ENCODE assay signal across 9 mouse cellular contexts in genomic region chr1:172313613-172314411, GRCm38 (mm10). TPM values are rescaled to one million over a fixed set of nuclear protein-coding genes. Genes with fewer than 3 reads are reported as not detected.
DNase-seq lines count a peak whose midpoint lies in the region; ATAC-seq lines count a peak whose summit lies in the region.
"Had no signal": no experiment of that assay in that cellular context is flagged by ENCODE, and none has a peak within 500 bp of the region (broad histone marks: within the 10 kb centered on the region; RNA-seq: fewer than 3 reads in every experiment).

No protein-coding gene starts in this region.

- peak overlapping the region; percentile 95 for H3K4me2 ChIP-seq in neural tube, embryonic 11.5 days (ENCODE audit: low read depth)
- 0 out of 2 replicates have a peak overlapping the region, but pooled peaks have one; percentile 95 for H3K4me2 ChIP-seq in embryonic facial prominence, embryonic 15.5 days (replicated peaks)
- no peak overlapping the region for H3K4me2 ChIP-seq in limb, embryonic 11.5 days (ENCODE audit: low read depth, severe bottlenecking)
- H3K4me2 ChIP-seq in stomach, embryonic 14.5 days (replicated peaks; ENCODE audit: low read depth, low read length), result peak overlapping the region; percentile 95

- H3K27ac ChIP-seq in neural tube, embryonic 11.5 days (ENCODE audit: low read depth, low read length), result peak overlapping the region; percentile 69
- 0 out of 2 replicates have a peak overlapping the region, but pooled peaks have one; percentile 4 for H3K27ac ChIP-seq in embryonic facial prominence, embryonic 15.5 days (replicated peaks)
- H3K27ac ChIP-seq in limb, embryonic 11.5 days (replicated peaks; ENCODE audit: low read depth, low read length), result no peak overlapping the region
- H3K27ac ChIP-seq in stomach, embryonic 14.5 days (ENCODE audit: low read length), result no peak overlapping the region

- H3K4me1 ChIP-seq in neural tube, embryonic 11.5 days (ENCODE audit: control insufficient read depth, insufficient read depth, low read length), result peaks cover 37% of the 10 kb centered on the region
- peaks cover 36% of the 10 kb centered on the region for H3K4me1 ChIP-seq in embryonic facial prominence, embryonic 15.5 days
- peaks cover 16% of the 10 kb centered on the region; the same call in 1 of the 2 replicates for H3K4me1 ChIP-seq in limb, embryonic 11.5 days (ENCODE audit: control insufficient read depth, insufficient read depth, low read length)
- peaks cover 24% of the 10 kb centered on the region for H3K4me1 ChIP-seq in stomach, embryonic 14.5 days (ENCODE audit: control insufficient read depth, insufficient read depth, low read length)

- no peaks in the 10 kb centered on the region for H3K9me3 ChIP-seq in neural tube, embryonic 11.5 days (ENCODE audit: control insufficient read depth, low read length)
- no peaks in the 10 kb centered on the region for H3K9me3 ChIP-seq in embryonic facial prominence, embryonic 15.5 days (replicated peaks)
- no peaks in the 10 kb centered on the region for H3K9me3 ChIP-seq in limb, embryonic 11.5 days (ENCODE audit: control insufficient read depth, low read length)
- no peaks in the 10 kb centered on the region for H3K9me3 ChIP-seq in stomach, embryonic 14.5 days (ENCODE audit: control insufficient read depth, low read depth, low read length)

- H3K9ac ChIP-seq in neural tube, embryonic 11.5 days (ENCODE audit: low read length), result peak overlapping the region; percentile 68
- H3K9ac ChIP-seq in embryonic facial prominence, embryonic 15.5 days, result no peak overlapping the region
- H3K9ac ChIP-seq in limb, embryonic 11.5 days (ENCODE audit: low read length), result 0 out of 2 replicates have a peak overlapping the region, but pooled peaks have one; percentile 7
- H3K9ac ChIP-seq in stomach, embryonic 14.5 days (replicated peaks; ENCODE audit: low read depth, low read length), result no peak overlapping the region

- intact Hi-C loops in heart, postnatal 25 days (cut with DNase I), result loop anchor here (5.0 kb wide), 1 partner anchor 97 kb away; the partner anchor contains the start of gene Casq1

- no peak for DNase-seq in neural tube, embryonic 11.5 days (ENCODE audit: low spot score)
- no peak for DNase-seq in neural tube, embryonic 10.5 days (ENCODE audit: extremely low spot score, low spot score)
- DNase-seq in limb, embryonic 11.5 days (ENCODE audit: low spot score), result no peak
- DNase-seq in layer of hippocampus, postnatal 25 days (ENCODE audit: extremely low spot score in 1 of 2, low spot score in 1 of 2), result no peak
- no peak for DNase-seq in heart, postnatal 25 days (ENCODE audit: low spot score)
- no peak for DNase-seq in gastrocnemius, postnatal 10 days

- ATAC-seq in neural tube, embryonic 11.5 days (ENCODE audit: insufficient read depth, low FRiP score, low TSS enrichment), result no peak
- no peak for ATAC-seq in embryonic facial prominence, embryonic 15.5 days (ENCODE audit: insufficient number of reproducible peaks, low FRiP score, low TSS enrichment, low read depth)
- ATAC-seq in limb, embryonic 11.5 days (ENCODE audit: insufficient number of reproducible peaks, low FRiP score, low TSS enrichment, low read depth), result no peak
- ATAC-seq in stomach, embryonic 14.5 days (ENCODE audit: insufficient number of reproducible peaks, insufficient read depth, low FRiP score, low read depth), result no peak

- H3K4me3 ChIP-seq in neural tube, embryonic 11.5 days (ENCODE audit: low read depth, low read length), result peak overlapping the region; percentile 79
- peak overlapping the region; percentile 67; the same call in 1 of the 2 replicates for H3K4me3 ChIP-seq in embryonic facial prominence, embryonic 15.5 days (replicated peaks)
- no peak overlapping the region for H3K4me3 ChIP-seq in limb, embryonic 11.5 days (ENCODE audit: low read depth, low read length)
- H3K4me3 ChIP-seq in stomach, embryonic 14.5 days (ENCODE audit: low read depth, low read length), result peak overlapping the region; percentile 67; the same call in 1 of the 2 replicates

- no peaks in the 10 kb centered on the region for H3K27me3 ChIP-seq in neural tube, embryonic 11.5 days (ENCODE audit: control insufficient read depth, insufficient read depth, low read length)
- H3K27me3 ChIP-seq in embryonic facial prominence, embryonic 15.5 days, result no peaks in the 10 kb centered on the region
- H3K27me3 ChIP-seq in limb, embryonic 11.5 days (ENCODE audit: control insufficient read depth, insufficient read depth, low read length), result no peaks in the 10 kb centered on the region
- no peaks in the 10 kb centered on the region for H3K27me3 ChIP-seq in stomach, embryonic 14.5 days (ENCODE audit: control insufficient read depth, insufficient read depth, low read length)

- H3K36me3 ChIP-seq in neural tube, embryonic 11.5 days (ENCODE audit: control insufficient read depth, insufficient read depth, low read length), result peaks cover 4% of the 10 kb centered on the region; the same call in 1 of the 2 replicates
- H3K36me3 ChIP-seq in embryonic facial prominence, embryonic 15.5 days, result peaks cover 14% of the 10 kb centered on the region; the same call in 1 of the 2 replicates
- no peaks in the 10 kb centered on the region for H3K36me3 ChIP-seq in limb, embryonic 11.5 days (ENCODE audit: control insufficient read depth, insufficient read depth, low read length)
- no peaks in the 10 kb centered on the region; the same call in 1 of the 2 replicates for H3K36me3 ChIP-seq in stomach, embryonic 14.5 days (ENCODE audit: control insufficient read depth, insufficient read depth, low read length)

- 76% methylated on average over 10 of the region's 10 CpGs for WGBS in neural tube, embryonic 11.5 days
- WGBS in embryonic facial prominence, embryonic 15.5 days, result 72% methylated on average over 10 of the region's 10 CpGs
- WGBS in limb, embryonic 11.5 days, result 75% methylated on average over 10 of the region's 10 CpGs
- WGBS in stomach, embryonic 14.5 days, result 77% methylated on average over 10 of the region's 10 CpGs

RNA-seq across cellular contexts. Expression of gene Kcnj9, which starts 15.3 kb away (rescaled TPM):
- 0.30 and 0.84 TPM in 2 replicates for polyA plus RNA-seq in neural tube, embryonic 11.5 days (2014; fragmentation: Nextera tagmentation; extraction: Ambion mirVana)
- 0.14 and 0.28 TPM in 2 replicates for polyA plus RNA-seq in embryonic facial prominence, embryonic 15.5 days (2015; fragmentation: Nextera tagmentation; extraction: Ambion mirVana)
- polyA plus RNA-seq in limb, embryonic 11.5 days (2014; fragmentation: Nextera tagmentation; extraction: Ambion mirVana), result not detected in 2 replicates
- polyA plus RNA-seq in stomach, embryonic 14.5 days (2014; fragmentation: Nextera tagmentation; extraction: Ambion mirVana), result not detected in 2 replicates
- 10 to 100 TPM; 59.0 to 68.9 TPM for total RNA-seq in layer of hippocampus, postnatal 25 days (2021)
- total RNA-seq in heart, postnatal 25 days (2021), result under 1 TPM in 1 of 2 experiments, not detected in 1; 0.06 TPM
- total RNA-seq in gastrocnemius, postnatal 10 days (2021), result under 1 TPM; 0.07 to 0.14 TPM
- polyA plus RNA-seq: heart, postnatal 0 days had no signal

RNA-seq across cellular contexts. Expression of gene Atp1a2, which starts 15.9 kb away (rescaled TPM):
- 1.3 and 1.6 TPM in 2 replicates for polyA plus RNA-seq in neural tube, embryonic 11.5 days (2014; fragmentation: Nextera tagmentation; extraction: Ambion mirVana)
- polyA plus RNA-seq in embryonic facial prominence, embryonic 15.5 days (2015; fragmentation: Nextera tagmentation; extraction: Ambion mirVana), result 4.7 and 5.6 TPM in 2 replicates
- polyA plus RNA-seq in limb, embryonic 11.5 days (2014; fragmentation: Nextera tagmentation; extraction: Ambion mirVana), result 1.4 and 1.5 TPM in 2 replicates
- 2.3 TPM in 2 replicates for polyA plus RNA-seq in stomach, embryonic 14.5 days (2014; fragmentation: Nextera tagmentation; extraction: Ambion mirVana)
- 100 to 1,000 TPM; 592 to 599 TPM for total RNA-seq in layer of hippocampus, postnatal 25 days (2021)
- total RNA-seq in heart, postnatal 25 days (2021), result 100 to 1,000 TPM; 600 to 610 TPM
- total RNA-seq in gastrocnemius, postnatal 10 days (2021), result 100 to 1,000 TPM; 695 to 761 TPM

RNA-seq across cellular contexts. Expression of gene Kcnj10, which starts 27.2 kb away (rescaled TPM):
- 0.85 and 0.93 TPM in 2 replicates for polyA plus RNA-seq in neural tube, embryonic 11.5 days (2014; fragmentation: Nextera tagmentation; extraction: Ambion mirVana)
- polyA plus RNA-seq in embryonic facial prominence, embryonic 15.5 days (2015; fragmentation: Nextera tagmentation; extraction: Ambion mirVana), result 0.09 and 0.14 TPM in 2 replicates
- 0.07 and 0.11 TPM in 2 replicates for polyA plus RNA-seq in limb, embryonic 11.5 days (2014; fragmentation: Nextera tagmentation; extraction: Ambion mirVana)
- 0.09 and 0.18 TPM in 2 replicates for polyA plus RNA-seq in stomach, embryonic 14.5 days (2014; fragmentation: Nextera tagmentation; extraction: Ambion mirVana)
- 10 to 100 TPM; 84.0 to 88.1 TPM for total RNA-seq in layer of hippocampus, postnatal 25 days (2021)
- total RNA-seq in heart, postnatal 25 days (2021), result under 1 TPM; 0.10 to 0.14 TPM
- total RNA-seq in gastrocnemius, postnatal 10 days (2021), result 1 to 10 TPM in 1 of 2 experiments, under 1 TPM in 1; 0.87 to 1.2 TPM
- polyA plus RNA-seq: heart, postnatal 0 days had no signal

RNA-seq across cellular contexts. Expression of gene Igsf8, which starts 52.4 kb away (rescaled TPM):
- 121 and 142 TPM in 2 replicates for polyA plus RNA-seq in neural tube, embryonic 11.5 days (2014; fragmentation: Nextera tagmentation; extraction: Ambion mirVana)
- polyA plus RNA-seq in embryonic facial prominence, embryonic 15.5 days (2015; fragmentation: Nextera tagmentation; extraction: Ambion mirVana), result 71.9 and 73.4 TPM in 2 replicates
- polyA plus RNA-seq in limb, embryonic 11.5 days (2014; fragmentation: Nextera tagmentation; extraction: Ambion mirVana), result 31.9 and 35.4 TPM in 2 replicates
- 36.3 and 38.4 TPM in 2 replicates for polyA plus RNA-seq in stomach, embryonic 14.5 days (2014; fragmentation: Nextera tagmentation; extraction: Ambion mirVana)
- total RNA-seq in layer of hippocampus, postnatal 25 days (2021), result 100 to 1,000 TPM; 253 to 278 TPM
- 10 to 100 TPM in 1 of 2 experiments, 1 to 10 TPM in 1; 9.3 to 15.2 TPM for total RNA-seq in heart, postnatal 25 days (2021)
- 10 to 100 TPM; 15.4 to 19.1 TPM for total RNA-seq in gastrocnemius, postnatal 10 days (2021)

RNA-seq across cellular contexts. Expression of gene Atp1a4, which starts 55.6 kb away (rescaled TPM):
- not detected in 2 replicates for polyA plus RNA-seq in neural tube, embryonic 11.5 days (2014; fragmentation: Nextera tagmentation; extraction: Ambion mirVana)
- polyA plus RNA-seq in embryonic facial prominence, embryonic 15.5 days (2015; fragmentation: Nextera tagmentation; extraction: Ambion mirVana), result not detected in 2 replicates
- not detected in 2 replicates for polyA plus RNA-seq in limb, embryonic 11.5 days (2014; fragmentation: Nextera tagmentation; extraction: Ambion mirVana)
- polyA plus RNA-seq in stomach, embryonic 14.5 days (2014; fragmentation: Nextera tagmentation; extraction: Ambion mirVana), result not detected in 2 replicates
- not detected for total RNA-seq in layer of hippocampus, postnatal 25 days (2021)
- total RNA-seq in heart, postnatal 25 days (2021), result not detected
- under 1 TPM; 0.61 to 0.66 TPM for total RNA-seq in gastrocnemius, postnatal 10 days (2021)

Comparison
In these comparisons a context has a peak if more than half of its experiments do, and no peak if none do; other contexts are left out.
1. H3K27ac ChIP-seq: peak in neural tube, embryonic 11.5 days (single experiment) and embryonic facial prominence, embryonic 15.5 days (single experiment); none in limb, embryonic 11.5 days (single experiment) and stomach, embryonic 14.5 days (single experiment).
2. H3K9ac ChIP-seq: peak in neural tube, embryonic 11.5 days (single experiment) and limb, embryonic 11.5 days (single experiment); none in embryonic facial prominence, embryonic 15.5 days (single experiment) and stomach, embryonic 14.5 days (single experiment).